Mouse (Mus musculus) lung, postnatal 0 days (tissue): ENCODE measurements around the gene Sncb. TPM values are rescaled to one million over a fixed set of nuclear protein-coding genes. Genes with fewer than 3 reads are reported as not detected.

Experiments used
- ATAC-seq: fragments of 200-750 bp; cut with Nextera tagmentation; 2 replicates; pipeline ENCODE4 v1.8.0; 2017; ENCODE audit warnings: moderate library complexity
- DNase-seq: peaks from one replicate; pipeline ENCODE4 v3.0.0-alpha.2; 2016; ENCODE audit warnings: low spot score
- H3K27ac ChIP-seq: fragments of 300-500 bp; sonication (generic); 2 replicates; pipeline ENCODE4 v1.5.1; 2014; ENCODE audit warnings: antibody characterized with exemption, mild to moderate bottlenecking, low read length, mixed read lengths
- H3K27me3 ChIP-seq: fragments of 300-500 bp; sonication (generic); replicated peaks from 2 replicates; pipeline ENCODE4 v1.6.1; 2014; ENCODE audit warnings: low read length, mixed read lengths; ENCODE audit not compliant: insufficient read depth
- H3K36me3 ChIP-seq: fragments of 300-500 bp; sonication (generic); 2 replicates; pipeline ENCODE4 v1.6.1; 2014; ENCODE audit warnings: low read length, mixed read lengths; ENCODE audit not compliant: insufficient read depth
- H3K4me1 ChIP-seq: fragments of 300-500 bp; sonication (generic); 2 replicates; pipeline ENCODE4 v1.6.1; 2014; ENCODE audit warnings: antibody characterized with exemption, low read depth, low read length, mixed read lengths; ENCODE audit not compliant: insufficient read depth
- H3K4me2 ChIP-seq: fragments of 300-500 bp; sonication (generic); replicated peaks from 2 replicates; pipeline ENCODE4 v1.6.1; 2014; ENCODE audit warnings: low read depth, mild to moderate bottlenecking, low read length, moderate library complexity, mixed read lengths
- H3K4me3 ChIP-seq: fragments of 300-500 bp; sonication (generic); 2 replicates; pipeline ENCODE4 v1.5.1; 2014; ENCODE audit warnings: low read depth, low read length
- H3K9ac ChIP-seq: fragments of 300-500 bp; sonication (generic); replicated peaks from 2 replicates; pipeline ENCODE4 v1.6.1; 2014; ENCODE audit warnings: low read depth, mild to moderate bottlenecking
- H3K9me3 ChIP-seq: fragments of 300-500 bp; sonication (generic); 2 replicates; pipeline ENCODE4 v1.6.1; 2016; ENCODE audit warnings: low read length, mixed read lengths
- CTCF ChIP-seq: IDR thresholded peaks from 2 replicates; pipeline ENCODE4 v1.5.1; 2016; ENCODE audit warnings: antibody characterized with exemption, mild to moderate bottlenecking
- EP300 ChIP-seq: IDR thresholded peaks from 2 replicates; pipeline ENCODE4 v1.6.1; 2016; ENCODE audit warnings: antibody characterized with exemption, mild to moderate bottlenecking, control low read depth
- WGBS: fragments of 180-500 bp; shearing (Covaris S2); extraction: QIAGEN DNeasy Blood & Tissue Kit; methylation state at CpG from one replicate; pipeline ENCODE4 v1.1.7; 2014; 5-methylcytosine and 5-hydroxymethylcytosine counted together
- polyA plus RNA-seq: library from polyadenylated mRNA; unstranded; fragments of >200 nt; fragmentation: Nextera tagmentation; extraction: Ambion mirVana; gene quantifications from 2 replicates; pipeline ENCODE4 v1.2.1, GENCODE M21; 2015

The Sncb gene
- not detected in 2 replicates for polyA plus RNA-seq

DNA sequence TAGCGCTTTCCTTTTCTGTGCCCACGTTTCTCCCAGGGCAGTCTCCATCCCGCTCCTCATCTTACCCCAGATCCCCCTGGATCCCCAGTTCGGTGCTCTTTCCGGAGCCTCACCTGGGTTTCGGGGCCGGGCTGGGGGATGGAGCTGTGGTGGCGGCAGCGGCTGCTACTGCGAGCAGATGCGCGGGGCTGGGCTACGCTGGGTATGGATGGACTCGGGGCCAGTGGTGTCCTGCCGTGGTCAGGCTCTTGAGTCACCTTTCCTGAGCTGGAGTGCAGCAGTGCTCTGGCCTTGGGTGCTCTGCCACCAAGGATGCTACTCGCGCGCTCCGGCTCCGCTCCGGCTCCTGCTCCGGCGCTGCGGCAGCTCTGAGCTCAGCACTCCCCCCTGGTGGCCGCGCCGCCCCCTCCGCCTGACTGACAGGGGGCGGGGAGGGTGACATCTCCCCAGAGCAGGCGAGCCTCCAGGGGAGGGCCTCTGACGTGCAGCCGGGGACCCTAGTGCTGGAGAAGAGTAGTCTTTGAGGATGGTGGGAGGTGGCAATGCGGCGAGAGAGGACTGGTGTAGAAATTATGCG is at the start of gene Sncb:
Gene Sncb (minus strand): TSS at position 404 of the 577 bp plus-strand sequence.
- Histone ChIP-seq H3K9me3 (no peaks in the 10 kb centered on the region), H3K4me2 (peak within 1 kb of the TSS; percentile 17; the same call in 1 of the 2 replicates), H3K9ac (no peak within 1 kb of the TSS), H3K4me1 (no peaks in the 10 kb centered on the region), H3K27ac (no peak within 1 kb of the TSS), H3K4me3 (no peak within 1 kb of the TSS), H3K27me3 (peaks cover 22% of the 10 kb centered on the region), H3K36me3 (no peaks in the 10 kb centered on the region)
- DNase-seq (no peak), ATAC-seq (peak; percentile 48; the same call in 1 of the 2 replicates)
- WGBS, result 3% methylated on average over 35 of the region's 35 CpGs
- TF ChIP-seq CTCF (peak; percentile 73), EP300 (no peak)

- H3K4me3 ChIP-seq, result no peak overlapping the region
- no peak overlapping the region for H3K4me2 ChIP-seq
- no peaks in the 10 kb centered on the region for H3K4me1 ChIP-seq
- TF ChIP-seq CTCF, result no peak
- TF ChIP-seq EP300, result no peak
- no peak overlapping the region for H3K27ac ChIP-seq
- WGBS, result 71% methylated on average over 9 of the region's 9 CpGs
- H3K9ac ChIP-seq, result no peak overlapping the region
- H3K27me3 ChIP-seq, result no peaks in the 10 kb centered on the region
- H3K9me3 ChIP-seq, result no peaks in the 10 kb centered on the region
- DNase-seq, result no peak
- H3K36me3 ChIP-seq, result no peaks in the 10 kb centered on the region
- no peak for ATAC-seq
Measured at GRCm38 (mm10) chr13:54813381-54813780, 47.0 kb upstream of the Sncb start.

GRCm38 (mm10) chr13:54811476-54811875 is 45.1 kb upstream of the Sncb start:
- Histone ChIP-seq H3K4me3 (no peak overlapping the region), H3K27me3 (no peaks in the 10 kb centered on the region), H3K9me3 (no peaks in the 10 kb centered on the region), H3K4me1 (no peaks in the 10 kb centered on the region), H3K27ac (no peak overlapping the region), H3K4me2 (no peak overlapping the region), H3K36me3 (no peaks in the 10 kb centered on the region), H3K9ac (no peak overlapping the region)
- no peak for DNase-seq
- TF ChIP-seq CTCF, result no peak
- TF ChIP-seq EP300, result no peak
- no peak for ATAC-seq
- 54% methylated on average over 7 of the region's 7 CpGs for whole genome bisulfite sequencing

- Histone ChIP-seq H3K9me3 (no peaks in the 10 kb centered on the region), H3K36me3 (no peaks in the 10 kb centered on the region), H3K4me3 (no peak overlapping the region), H3K9ac (no peak overlapping the region), H3K27me3 (no peaks in the 10 kb centered on the region), H3K4me1 (no peaks in the 10 kb centered on the region), H3K4me2 (no peak overlapping the region), H3K27ac (no peak overlapping the region)
- whole genome bisulfite sequencing, result 69% methylated on average over 12 of the region's 12 CpGs
- TF ChIP-seq CTCF (no peak), EP300 (no peak)
- DNase-seq (no peak), ATAC-seq (no peak)
Measured at GRCm38 (mm10) chr13:54808067-54808466, 41.7 kb upstream of the Sncb start.

- Histone ChIP-seq H3K4me2 (no peak overlapping the region), H3K36me3 (no peaks in the 10 kb centered on the region), H3K4me1 (no peaks in the 10 kb centered on the region), H3K27ac (no peak overlapping the region), H3K27me3 (no peaks in the 10 kb centered on the region), H3K4me3 (no peak overlapping the region), H3K9ac (no peak overlapping the region), H3K9me3 (no peaks in the 10 kb centered on the region)
- DNase-seq, result no peak
- 45% methylated on average over 12 of the region's 13 CpGs for WGBS
- TF ChIP-seq EP300 (no peak), CTCF (no peak)
- ATAC-seq, result no peak
Measured at GRCm38 (mm10) chr13:54806434-54806976, 40.1 kb upstream of the Sncb start.

DNA sequence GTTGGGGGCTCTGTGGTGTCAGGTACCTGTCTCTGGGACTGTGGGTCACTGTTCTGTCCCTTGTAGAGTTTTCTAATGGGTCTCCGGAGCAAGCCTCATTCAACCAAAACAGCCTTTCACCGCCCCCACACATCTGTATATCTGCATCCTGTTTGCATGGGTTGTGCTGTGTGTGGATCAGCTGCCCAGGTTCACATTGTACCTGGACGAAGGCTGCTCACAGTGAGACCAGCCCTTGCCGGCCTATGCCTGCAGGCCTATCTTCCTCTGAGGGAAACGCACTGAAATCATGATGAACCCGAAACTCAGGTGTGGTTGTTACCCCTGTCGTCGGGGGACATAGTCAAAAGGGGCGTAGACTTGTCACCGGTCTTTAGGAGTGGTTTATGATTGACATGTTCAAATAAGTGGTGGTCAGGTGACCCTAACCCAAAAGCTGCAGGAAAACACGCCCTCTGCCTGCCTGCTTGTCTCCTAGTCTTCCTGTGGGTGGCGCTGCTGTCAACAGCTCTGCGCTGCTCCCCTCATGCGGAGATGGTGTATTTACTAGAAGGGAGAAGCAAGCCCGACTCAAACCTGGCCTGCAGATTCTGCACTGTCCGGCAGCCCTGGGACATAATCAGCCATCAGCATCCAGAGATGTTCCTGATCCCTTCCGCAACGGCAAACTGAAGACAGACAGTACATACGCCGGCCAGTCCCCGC is 38.9 kb upstream of the Sncb start:
- no peak for DNase-seq
- no peaks in the 10 kb centered on the region for H3K27me3 ChIP-seq
- TF ChIP-seq CTCF, result peak; percentile 56
- no peak for TF ChIP-seq EP300
- no peaks in the 10 kb centered on the region for H3K36me3 ChIP-seq
- no peak for ATAC-seq
- H3K27ac ChIP-seq, result no peak overlapping the region
- 42% methylated on average over 21 of the region's 21 CpGs for WGBS
- H3K9ac ChIP-seq, result no peak overlapping the region
- no peak overlapping the region for H3K4me2 ChIP-seq
- H3K9me3 ChIP-seq, result no peaks in the 10 kb centered on the region
- H3K4me1 ChIP-seq, result no peaks in the 10 kb centered on the region
- H3K4me3 ChIP-seq, result no peak overlapping the region
